Mouse (Mus musculus) midbrain, embryonic 10.5 days (tissue): ENCODE measurements around the gene Popdc2. TPM values are rescaled to one million over a fixed set of nuclear protein-coding genes. Genes with fewer than 3 reads are reported as not detected.
"Not testable (repeated sequence)": the region's sequence is repeated elsewhere in the genome, so short reads cannot be mapped to it uniquely, and the experiment has no call there.

Experiments
- DNase-seq: peaks from one replicate; pipeline ENCODE4 v3.0.0-alpha.2; 2017; ENCODE audit warnings: low spot score
- H3K27ac ChIP-seq: fragments of 300-500 bp; sonication (generic); replicated peaks from 2 replicates; pipeline ENCODE4 v1.5.1; 2016; ENCODE audit warnings: mild to moderate bottlenecking
- H3K27me3 ChIP-seq: fragments of 300-500 bp; sonication (generic); 2 replicates; pipeline ENCODE4 v1.6.1; 2016; ENCODE audit warnings: low read depth, mild to moderate bottlenecking; ENCODE audit not compliant: poor library complexity, severe bottlenecking
- H3K36me3 ChIP-seq: fragments of 300-500 bp; sonication (generic); 2 replicates; pipeline ENCODE4 v1.6.1; 2016; ENCODE audit warnings: mild to moderate bottlenecking, moderate library complexity
- H3K4me1 ChIP-seq: fragments of 300-500 bp; sonication (generic); 2 replicates; pipeline ENCODE4 v1.6.1; 2016
- H3K4me3 ChIP-seq: fragments of 300-500 bp; sonication (generic); 2 replicates; pipeline ENCODE4 v1.5.1; 2016; ENCODE audit warnings: mild to moderate bottlenecking, moderate library complexity
- H3K9me3 ChIP-seq: fragments of 300-500 bp; sonication (generic); replicated peaks from 2 replicates; pipeline ENCODE4 v1.6.1; 2016; ENCODE audit warnings: mild to moderate bottlenecking
- WGBS: fragments of 180-500 bp; shearing (Covaris S2); methylation state at CpG from one replicate; pipeline ENCODE4 v1.1.7; 2016; 5-methylcytosine and 5-hydroxymethylcytosine counted together
- polyA plus RNA-seq: library from polyadenylated mRNA; unstranded; fragments of >200 nt; fragmentation: Nextera tagmentation; extraction: Ambion mirVana; gene quantifications from 2 replicates; pipeline ENCODE4 v1.2.1, GENCODE M21; 2016

Popdc2 gene
- polyA plus RNA-seq = 0.75 and 1.3 TPM in 2 replicates

GRCm38 (mm10) chr16:38361933-38362332 is at the start of gene Popdc2:
Popdc2 (plus strand) TSS chr16:38362209.
- no peak for DNase-seq
- Histone ChIP-seq H3K27me3 (no peaks in the 10 kb centered on the region), H3K36me3 (no peaks in the 10 kb centered on the region), H3K27ac (no peak within 1 kb of the TSS), H3K9me3 (no peaks in the 10 kb centered on the region), H3K4me3 (no peak within 1 kb of the TSS), H3K4me1 (peaks cover 20% of the 10 kb centered on the region)
- WGBS = 70% methylated on average over 10 of the region's 10 CpGs

DNA sequence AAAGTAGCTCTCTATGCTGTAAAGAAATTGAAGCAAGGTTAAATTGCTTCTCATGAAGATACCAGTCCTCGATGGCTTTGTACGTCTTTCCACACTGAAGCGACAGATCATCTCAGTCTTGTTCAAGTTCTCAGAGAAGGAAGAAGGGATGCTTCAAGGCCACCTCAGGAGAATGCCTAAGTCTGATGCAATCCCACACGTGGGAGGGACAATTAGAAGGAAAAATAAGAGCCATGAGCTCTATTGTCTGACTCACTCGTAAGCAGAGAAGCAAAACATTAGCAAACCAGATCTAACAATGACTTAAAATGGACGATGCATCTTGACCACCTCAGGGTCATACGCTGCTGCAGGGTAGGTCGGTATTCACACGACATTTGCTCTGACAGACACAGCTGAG is 43.5 kb upstream of the Popdc2 start:
- no peaks in the 10 kb centered on the region for H3K4me1 ChIP-seq
- WGBS = 85% methylated on average over 9 of the region's 9 CpGs
- H3K27me3 ChIP-seq = no peaks in the 10 kb centered on the region
- H3K36me3 ChIP-seq = no peaks in the 10 kb centered on the region
- H3K9me3 ChIP-seq = no peaks in the 10 kb centered on the region
- no peak overlapping the region for H3K27ac ChIP-seq
- DNase-seq = no peak
- no peak overlapping the region for H3K4me3 ChIP-seq

DNA sequence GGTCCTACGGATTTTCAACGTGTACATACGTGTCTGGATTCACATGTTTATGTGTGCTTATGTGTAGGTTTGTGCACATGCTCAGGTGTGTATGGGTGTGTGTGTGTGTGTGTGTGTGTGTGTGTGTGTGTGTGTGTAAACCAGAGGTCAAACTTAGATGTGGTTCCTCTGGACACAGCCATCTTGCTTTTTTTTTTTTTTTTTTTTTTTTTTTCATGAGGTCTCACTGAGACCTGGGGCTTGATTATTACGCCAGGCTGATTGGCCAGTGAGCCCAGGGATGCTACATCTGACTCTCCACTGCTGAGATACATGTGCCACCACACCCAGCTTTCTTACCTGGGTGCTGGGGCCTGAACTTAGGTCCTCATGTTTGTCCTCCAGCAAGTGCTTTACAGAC is 42.9 kb upstream of the Popdc2 start:
- 87% methylated on average over 4 of the region's 4 CpGs for WGBS
- H3K4me1 ChIP-seq = no peaks in the 10 kb centered on the region
- H3K27ac ChIP-seq = no peak overlapping the region
- H3K36me3 ChIP-seq = no peaks in the 10 kb centered on the region
- H3K27me3 ChIP-seq = no peaks in the 10 kb centered on the region
- no peak for DNase-seq
- H3K4me3 ChIP-seq = no peak overlapping the region
- no peaks in the 10 kb centered on the region for H3K9me3 ChIP-seq

GRCm38 (mm10) chr16:38321452-38321935 is 40.5 kb upstream of the Popdc2 start:
- Histone ChIP-seq H3K4me1 (no peaks in the 10 kb centered on the region), H3K36me3 (no peaks in the 10 kb centered on the region), H3K9me3 (no peaks in the 10 kb centered on the region), H3K27ac (0 out of 2 replicates have a peak overlapping the region, but pooled peaks have one; percentile 18), H3K27me3 (no peaks in the 10 kb centered on the region), H3K4me3 (peak overlapping the region; percentile 40)
- peak; percentile 62 for DNase-seq
- whole genome bisulfite sequencing = 30% methylated on average over 17 of the region's 17 CpGs

GRCm38 (mm10) chr16:38324311-38324710 is 37.7 kb upstream of the Popdc2 start:
- Histone ChIP-seq H3K4me3 (no peak overlapping the region), H3K9me3 (no peaks in the 10 kb centered on the region), H3K4me1 (no peaks in the 10 kb centered on the region), H3K27me3 (no peaks in the 10 kb centered on the region), H3K27ac (no peak overlapping the region), H3K36me3 (0 out of 2 replicates have a peak, but pooled peaks cover 1% of the 10 kb centered on the region)
- DNase-seq = no peak
- WGBS = 91% methylated on average over 15 of the region's 15 CpGs

- H3K4me3 ChIP-seq = no peak overlapping the region
- no peak for DNase-seq
- 0 out of 2 replicates have a peak, but pooled peaks cover 2% of the 10 kb centered on the region for H3K36me3 ChIP-seq
- WGBS = 87% methylated on average over 11 of the region's 11 CpGs
- H3K27ac ChIP-seq = no peak overlapping the region
- H3K9me3 ChIP-seq = no peaks in the 10 kb centered on the region
- H3K4me1 ChIP-seq = no peaks in the 10 kb centered on the region
- no peaks in the 10 kb centered on the region for H3K27me3 ChIP-seq
Measured at GRCm38 (mm10) chr16:38326778-38327397, 35.1 kb upstream of the Popdc2 start.

- WGBS = 86% methylated on average over 3 of the region's 3 CpGs
- no peak for DNase-seq
- 0 out of 2 replicates have a peak, but pooled peaks cover 2% of the 10 kb centered on the region for H3K36me3 ChIP-seq
- no peak overlapping the region for H3K4me3 ChIP-seq
- no peak overlapping the region for H3K27ac ChIP-seq
- no peaks in the 10 kb centered on the region for H3K4me1 ChIP-seq
- H3K9me3 ChIP-seq = no peaks in the 10 kb centered on the region
- H3K27me3 ChIP-seq = no peaks in the 10 kb centered on the region
Measured at GRCm38 (mm10) chr16:38329340-38329739, 32.7 kb upstream of the Popdc2 start.

DNA sequence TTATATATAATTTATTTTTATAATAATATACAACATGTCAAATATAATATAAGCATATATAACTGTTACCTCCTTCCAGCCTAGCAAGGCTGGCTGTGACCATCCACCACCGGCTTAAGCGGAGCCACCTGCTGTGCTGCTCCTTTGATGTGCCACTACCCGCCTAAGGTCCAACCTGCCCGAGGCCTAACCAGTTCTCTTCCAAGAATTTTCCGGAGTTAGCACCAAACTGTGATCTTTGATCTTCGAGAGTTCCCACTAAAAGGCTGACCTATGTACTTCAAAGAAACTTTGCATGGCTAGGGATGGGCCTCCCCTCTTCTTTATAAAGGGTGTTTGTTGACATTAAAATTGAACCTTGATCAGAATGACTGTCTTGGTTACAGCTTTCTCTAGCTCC is 27.6 kb upstream of the Popdc2 start:
- Histone ChIP-seq H3K4me3 (no peak overlapping the region), H3K36me3 (no peaks in the 10 kb centered on the region), H3K27ac (no peak overlapping the region), H3K9me3 (no peaks in the 10 kb centered on the region), H3K4me1 (no peaks in the 10 kb centered on the region), H3K27me3 (no peaks in the 10 kb centered on the region)
- 47% methylated on average over 6 of the region's 6 CpGs for WGBS
- no peak for DNase-seq

- DNase-seq, H3K36me3 ChIP-seq, H3K27me3 ChIP-seq, H3K4me3 ChIP-seq, H3K27ac ChIP-seq, H3K9me3 ChIP-seq: not testable (repeated sequence)
- WGBS = 85% methylated on average over 4 of the region's 4 CpGs
- H3K4me1 ChIP-seq = peaks cover 14% of the 10 kb centered on the region
Measured at GRCm38 (mm10) chr16:38338077-38338476, 23.9 kb upstream of the Popdc2 start.

- H3K27ac ChIP-seq = peak within 1 kb of the TSS; percentile 84
- H3K4me1 ChIP-seq = peaks cover 14% of the 10 kb centered on the region
- no peaks in the 10 kb centered on the region for H3K9me3 ChIP-seq
- H3K36me3 ChIP-seq = no peaks in the 10 kb centered on the region
- peak; percentile 90 for DNase-seq
- H3K4me3 ChIP-seq = peak within 1 kb of the TSS; percentile 55
- H3K27me3 ChIP-seq = no peaks in the 10 kb centered on the region
- 9% methylated on average over 30 of the region's 30 CpGs for WGBS
Measured at GRCm38 (mm10) chr16:38341396-38342324, 20.3 kb upstream of the Popdc2 start, which contains the start of gene Maats1. Maats1 (minus strand) TSS chr16:38342143.

GRCm38 (mm10) chr16:38344941-38345725 is 16.9 kb upstream of the Popdc2 start:
- peaks cover 26% of the 10 kb centered on the region for H3K4me1 ChIP-seq
- H3K4me3 ChIP-seq = no peak overlapping the region
- H3K27ac ChIP-seq = no peak overlapping the region
- DNase-seq = peak; percentile 18
- no peaks in the 10 kb centered on the region for H3K27me3 ChIP-seq
- WGBS = 85% methylated on average over 3 of the region's 3 CpGs
- no peaks in the 10 kb centered on the region for H3K9me3 ChIP-seq
- peaks cover 12% of the 10 kb centered on the region for H3K36me3 ChIP-seq
